Mouse (Mus musculus) midbrain, postnatal 0 days (tissue): Measurements from ENCODE around the gene Mex3a. TPM values are rescaled to one million over a fixed set of nuclear protein-coding genes. Genes with fewer than 3 reads are reported as not detected.

Experiments
- ATAC-seq: fragments of 200-750 bp; cut with Nextera tagmentation; 2 replicates; pipeline ENCODE4 v1.8.0; 2017; ENCODE audit warnings: moderate number of reproducible peaks, mild to moderate bottlenecking, moderate TSS enrichment, moderate library complexity; ENCODE audit not compliant: low FRiP score
- DNase-seq: peaks from one replicate; pipeline ENCODE4 v3.0.0-alpha.2; 2015; ENCODE audit warnings: low spot score
- H3K27ac ChIP-seq: fragments of 300-500 bp; sonication (generic); 2 replicates; pipeline ENCODE4 v1.5.1; 2014; ENCODE audit warnings: low read depth, mild to moderate bottlenecking, low read length, mixed read lengths
- H3K27me3 ChIP-seq: fragments of 300-500 bp; sonication (generic); 2 replicates; pipeline ENCODE4 v1.6.1; 2014; ENCODE audit warnings: low read length, control low read depth, mixed read lengths; ENCODE audit not compliant: insufficient read depth
- H3K36me3 ChIP-seq: fragments of 300-500 bp; sonication (generic); 2 replicates; pipeline ENCODE4 v1.6.1; 2014; ENCODE audit warnings: low read length, control low read depth, mixed read lengths; ENCODE audit not compliant: insufficient read depth
- H3K4me1 ChIP-seq: fragments of 300-500 bp; sonication (generic); 2 replicates; pipeline ENCODE4 v1.6.1; 2014; ENCODE audit warnings: mild to moderate bottlenecking, control low read depth, antibody characterized with exemption, low read length, mixed read lengths; ENCODE audit not compliant: insufficient read depth
- H3K4me2 ChIP-seq: fragments of 300-500 bp; sonication (generic); 2 replicates; pipeline ENCODE4 v1.6.1; 2014; ENCODE audit warnings: low read depth, mild to moderate bottlenecking, low read length, mixed read lengths; ENCODE audit not compliant: poor library complexity, severe bottlenecking
- H3K4me3 ChIP-seq: fragments of 300-500 bp; sonication (generic); 2 replicates; pipeline ENCODE4 v1.5.1; 2014; ENCODE audit warnings: low read depth, mild to moderate bottlenecking, low read length, moderate library complexity
- H3K9ac ChIP-seq: fragments of 300-500 bp; sonication (generic); replicated peaks from 2 replicates; pipeline ENCODE4 v1.6.1; 2014; ENCODE audit warnings: mild to moderate bottlenecking, low read length, moderate library complexity, mixed read lengths; ENCODE audit not compliant: poor library complexity, severe bottlenecking
- H3K9me3 ChIP-seq: fragments of 300-500 bp; sonication (generic); 2 replicates; pipeline ENCODE4 v1.6.1; 2016; ENCODE audit warnings: low read length, control low read depth
- CTCF ChIP-seq: IDR thresholded peaks from 2 replicates; pipeline ENCODE4 v1.5.1; 2016; ENCODE audit warnings: antibody characterized with exemption, mild to moderate bottlenecking
- WGBS: fragments of 180-500 bp; shearing (Covaris S2); extraction: QIAGEN DNeasy Blood & Tissue Kit; methylation state at CpG from one replicate; pipeline ENCODE4 v1.1.7; 2014; 5-methylcytosine and 5-hydroxymethylcytosine counted together
- polyA plus RNA-seq: library from polyadenylated mRNA; unstranded; fragments of >200 nt; fragmentation: Nextera tagmentation; extraction: Ambion mirVana; gene quantifications from 2 replicates; pipeline ENCODE4 v1.2.1, GENCODE M21; 2015
- total RNA-seq: library from RNA; depleted of rRNA; stranded (reverse); fragments of >200 nt; gene quantifications from 2 replicates; pipeline ENCODE4 v1.2.3, GENCODE M21; 2014

The Mex3a gene
- total and polyA plus RNA-seq, 2 experiments from 2014 or later, result 16.1 to 56.9 TPM

DNA sequence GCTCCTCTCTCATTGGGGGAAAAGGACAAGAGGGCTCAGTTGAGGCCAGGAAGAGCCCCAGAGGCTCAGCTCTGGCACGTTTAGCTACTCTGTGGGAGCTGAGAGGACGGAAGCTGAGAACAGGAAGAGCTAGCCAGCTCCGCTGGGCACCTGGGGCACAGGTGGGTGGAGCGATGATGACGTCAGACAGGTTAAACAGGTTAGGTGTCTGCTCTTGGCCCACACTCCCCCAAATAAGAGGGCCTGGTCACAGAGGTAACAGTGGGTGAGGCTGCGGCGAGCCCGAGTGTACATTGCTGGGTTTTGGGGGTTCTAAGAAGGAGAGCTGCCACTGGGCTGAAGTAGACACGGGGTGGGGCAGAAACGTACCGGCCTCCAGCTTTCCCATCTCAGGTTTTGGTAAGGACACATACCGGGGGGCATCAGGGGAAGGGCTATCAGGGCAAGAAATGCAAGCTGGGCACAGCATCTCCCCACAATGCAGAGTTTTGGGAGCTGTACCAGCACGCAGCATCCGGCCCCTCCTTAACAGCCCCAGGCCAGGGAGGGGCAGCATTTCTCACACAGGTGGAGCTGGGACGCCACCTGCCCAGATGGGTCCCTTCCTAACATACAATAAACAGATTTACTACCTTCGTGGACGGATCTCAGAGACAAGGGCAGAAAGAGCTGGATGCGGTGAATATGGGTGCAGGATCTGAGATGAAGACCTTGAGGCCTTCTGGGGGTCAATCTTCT lies 16.2 kb downstream of the Mex3a start, which contains the start of gene Rab25:
Gene Rab25, minus strand, starts transcription at position 121 of the 738 bp plus-strand sequence.
- Histone ChIP-seq H3K9ac (no peak within 1 kb of the TSS), H3K27ac (no peak within 1 kb of the TSS), H3K4me1 (no peaks in the 10 kb centered on the region), H3K4me3 (no peak within 1 kb of the TSS), H3K4me2 (no peak within 1 kb of the TSS), H3K36me3 (no peaks in the 10 kb centered on the region), H3K27me3 (no peaks in the 10 kb centered on the region), H3K9me3 (no peaks in the 10 kb centered on the region)
- ATAC-seq (no peak), DNase-seq (no peak)
- no peak for TF ChIP-seq CTCF
- 57% methylated on average over 18 of the region's 18 CpGs for WGBS

DNA sequence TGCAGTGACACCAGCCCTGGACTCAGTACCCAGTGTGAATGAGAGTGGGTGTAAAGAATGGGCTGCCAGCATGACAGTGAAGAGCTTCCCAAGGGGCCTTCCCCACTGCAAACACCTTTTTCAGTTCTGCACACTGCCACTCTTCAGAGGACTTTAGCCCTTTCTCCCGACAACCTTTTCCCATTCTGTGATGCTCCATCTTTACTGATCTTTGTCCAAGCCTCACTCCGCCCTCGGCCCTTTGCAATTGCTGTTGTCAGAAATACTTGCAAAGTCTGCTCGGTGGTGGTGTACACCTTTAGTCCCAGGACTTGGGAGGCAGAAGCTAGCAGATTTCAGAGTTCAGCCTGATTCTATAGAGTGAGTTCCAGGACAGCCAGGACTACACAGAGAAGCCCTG lies 19.4 kb downstream of the Mex3a start:
- H3K27me3 ChIP-seq, result no peaks in the 10 kb centered on the region
- no peaks in the 10 kb centered on the region for H3K9me3 ChIP-seq
- WGBS, result 87% methylated on average over 4 of the region's 4 CpGs
- no peak for DNase-seq
- ATAC-seq, result no peak
- H3K4me2 ChIP-seq, result peak overlapping the region; percentile 70
- H3K36me3 ChIP-seq, result peaks cover 9% of the 10 kb centered on the region; the same call in 1 of the 2 replicates
- no peak for TF ChIP-seq CTCF
- no peaks in the 10 kb centered on the region for H3K4me1 ChIP-seq
- H3K27ac ChIP-seq, result no peak overlapping the region
- H3K9ac ChIP-seq, result no peak overlapping the region
- no peak overlapping the region for H3K4me3 ChIP-seq

DNA sequence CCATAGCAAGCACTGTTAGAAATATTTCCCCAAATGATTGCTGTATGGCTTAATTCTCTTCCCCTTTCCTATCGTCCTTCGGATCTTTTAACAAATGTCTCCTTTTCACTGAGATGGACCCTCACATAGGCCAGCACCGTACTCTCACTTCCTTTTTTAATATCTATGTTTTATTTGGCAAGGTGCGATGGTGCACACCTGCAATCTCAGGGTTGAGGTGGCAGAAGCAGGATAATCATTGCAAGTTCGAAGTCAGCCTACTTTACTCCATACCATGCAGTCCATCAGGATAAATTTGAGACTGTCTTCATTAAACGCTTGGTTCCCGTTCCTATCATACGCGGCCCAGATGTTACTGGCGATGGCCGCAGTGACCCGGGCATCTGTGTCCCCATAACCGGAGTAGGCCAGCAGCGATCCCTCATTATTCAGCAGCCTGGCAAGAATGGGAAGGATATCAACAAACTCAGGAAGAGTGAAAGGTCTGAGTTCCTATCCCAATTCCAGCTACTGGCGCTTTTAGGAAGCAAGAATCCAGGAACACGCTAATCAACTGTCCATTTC lies 20.0 kb downstream of the Mex3a start:
- no peak for DNase-seq
- Histone ChIP-seq H3K9me3 (no peaks in the 10 kb centered on the region), H3K27me3 (no peaks in the 10 kb centered on the region), H3K4me2 (peak overlapping the region; percentile 70), H3K9ac (peak overlapping the region; percentile 86), H3K27ac (peak overlapping the region; percentile 89), H3K4me3 (peak overlapping the region; percentile 77), H3K4me1 (no peaks in the 10 kb centered on the region), H3K36me3 (peaks cover 14% of the 10 kb centered on the region; the same call in 1 of the 2 replicates)
- ATAC-seq, result no peak
- WGBS, result 23% methylated on average over 16 of the region's 16 CpGs
- 0 out of 2 replicates have a peak, but pooled peaks have one; percentile 5 for TF ChIP-seq CTCF

DNA sequence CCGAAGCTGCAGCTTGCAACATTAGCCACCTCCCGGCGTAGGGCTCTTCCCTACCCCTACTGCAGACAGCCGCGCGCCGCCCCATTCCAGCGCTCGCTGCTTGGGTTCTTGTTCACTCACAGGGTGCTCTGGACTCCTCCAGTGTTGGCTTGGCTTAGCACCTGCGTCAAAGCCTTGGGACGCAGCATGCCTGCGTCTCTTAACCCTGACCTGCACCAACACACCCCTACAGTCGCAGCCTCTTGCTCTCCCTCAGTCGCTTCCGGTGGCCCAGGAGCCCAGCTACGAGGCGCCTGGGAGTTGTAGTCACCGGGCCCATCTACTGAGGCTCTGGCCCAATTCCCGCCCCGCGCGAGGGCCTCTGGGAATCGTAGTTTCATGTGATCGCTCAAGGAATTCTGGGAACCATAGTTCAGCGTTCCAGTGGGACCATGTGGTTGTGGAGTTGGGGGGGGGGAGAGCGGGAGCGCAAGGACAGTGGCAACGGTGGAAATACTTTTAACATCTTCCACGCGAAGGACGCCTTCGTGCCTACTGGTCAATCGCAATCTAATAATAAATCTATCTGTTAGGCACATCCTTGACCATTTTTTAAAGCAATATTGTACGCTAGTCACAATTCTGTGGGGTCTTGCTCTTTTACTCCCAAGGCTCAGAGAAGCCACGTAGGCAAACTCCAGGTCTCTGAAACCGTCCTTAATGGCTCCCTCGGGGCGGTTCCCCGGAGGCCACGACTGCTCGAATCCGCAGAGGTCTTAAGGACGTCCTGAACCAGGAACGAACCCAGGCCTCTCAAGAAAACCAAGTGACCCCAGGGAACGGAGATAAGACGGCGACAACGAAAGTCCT lies 20.7 kb downstream of the Mex3a start, which contains the start of gene Lamtor2:
Gene Lamtor2, minus strand, starts transcription at position 399 of the 849 bp plus-strand sequence.
- Histone ChIP-seq H3K4me2 (peak within 1 kb of the TSS; percentile 70), H3K9ac (peak within 1 kb of the TSS; percentile 86), H3K36me3 (peaks cover 21% of the 10 kb centered on the region), H3K9me3 (no peaks in the 10 kb centered on the region), H3K27me3 (no peaks in the 10 kb centered on the region), H3K27ac (peak within 1 kb of the TSS; percentile 89), H3K4me1 (no peaks in the 10 kb centered on the region), H3K4me3 (peak within 1 kb of the TSS; percentile 77)
- under 1% methylated on average over 48 of the region's 48 CpGs for WGBS
- DNase-seq (peak; percentile 100), ATAC-seq (peak; percentile 88)
- TF ChIP-seq CTCF, result peak; percentile 1; the same call in 1 of the 2 replicates

- peak; percentile 89 for ATAC-seq
- WGBS, result under 1% methylated on average over 25 of the region's 37 CpGs
Observed at GRCm38 (mm10) chr3:88553525-88553879, 21.3 kb downstream of the Mex3a start, which contains the start of gene Ubqln4. Gene Ubqln4, plus strand, starts transcription at chr3:88553758.

More at GRCm38 (mm10) chr3:88553525-88553879, 21.3 kb downstream of the Mex3a start, which contains the start of gene Ubqln4:
- H3K36me3 ChIP-seq, result peaks cover 27% of the 10 kb centered on the region
- no peaks in the 10 kb centered on the region for H3K4me1 ChIP-seq
- H3K9me3 ChIP-seq, result no peaks in the 10 kb centered on the region
- DNase-seq, result peak; percentile 91
- peak within 1 kb of the TSS; percentile 89 for H3K27ac ChIP-seq
- TF ChIP-seq CTCF, result peak; percentile 75
- peak within 1 kb of the TSS; percentile 77 for H3K4me3 ChIP-seq
- peak within 1 kb of the TSS; percentile 70 for H3K4me2 ChIP-seq
- no peaks in the 10 kb centered on the region for H3K27me3 ChIP-seq
- peak within 1 kb of the TSS; percentile 86 for H3K9ac ChIP-seq
